Mouse (Mus musculus): ENCODE data around the gene Vash2.

DNA sequence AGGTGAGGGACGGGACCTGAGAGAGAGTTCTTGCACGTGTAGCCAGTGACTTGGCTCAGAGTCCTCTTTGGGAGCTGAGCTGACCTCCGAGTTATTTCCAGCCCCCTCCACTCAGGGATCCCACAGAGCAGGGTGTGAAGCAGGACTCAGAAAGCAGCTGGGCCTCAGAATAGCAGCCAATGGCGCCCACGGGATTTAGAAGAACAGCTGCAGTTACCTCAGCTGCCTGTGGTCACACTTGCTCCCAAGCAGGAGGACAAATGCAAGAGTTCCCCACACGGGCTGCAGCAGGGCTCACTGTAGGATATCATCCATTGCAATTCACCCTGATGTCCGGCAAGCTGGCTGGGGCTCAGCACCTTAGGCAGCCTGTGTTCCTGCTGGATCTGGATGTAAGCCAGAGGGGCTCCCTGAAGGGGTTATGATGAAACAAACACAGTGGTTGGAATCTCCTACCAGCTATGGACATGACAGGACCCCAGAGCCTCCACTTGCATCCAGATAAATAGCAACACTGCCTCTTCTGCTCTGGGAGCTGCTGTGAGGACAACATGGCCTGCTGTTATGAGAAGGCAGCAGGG lies 6.4 kb downstream of the Vash2 start:
- TF ChIP-seq CTCF (IDR thresholded peaks at IDR 0.05; ENCODE audit: extremely low read depth, insufficient read depth, low read length) (no peak), POLR2A (IDR thresholded peaks at IDR 0.05; ENCODE audit: extremely low read depth, insufficient read depth, low read length) (no peak)
